8 mouse cellular contexts compared by ENCODE assay signal in genomic region chr4:155830596-155830995, GRCm38 (mm10). TPM values are rescaled to one million over a fixed set of nuclear protein-coding genes. Genes with fewer than 3 reads are reported as not detected.
DNase-seq lines count a peak whose midpoint lies in the region; ATAC-seq lines count a peak whose summit lies in the region.

No protein-coding gene starts in this region.

- H3K9me3 ChIP-seq in erythroblast, embryonic 14.5 days (ENCODE audit: control insufficient read depth, low read length), result no peaks in the 10 kb centered on the region
- no peaks in the 10 kb centered on the region for H3K9me3 ChIP-seq in limb, embryonic 12.5 days
- H3K9me3 ChIP-seq in stomach, embryonic 14.5 days (ENCODE audit: control insufficient read depth, low read depth, low read length), result no peaks in the 10 kb centered on the region

- peaks cover 37% of the 10 kb centered on the region for H3K4me1 ChIP-seq in erythroblast, embryonic 14.5 days (ENCODE audit: control insufficient read depth)
- peaks cover 21% of the 10 kb centered on the region for H3K4me1 ChIP-seq in limb, embryonic 12.5 days (replicated peaks)
- H3K4me1 ChIP-seq in stomach, embryonic 14.5 days (ENCODE audit: control insufficient read depth, insufficient read depth, low read length), result peaks cover 24% of the 10 kb centered on the region

- 52% methylated on average over 8 of the region's 8 CpGs for WGBS in limb, embryonic 12.5 days
- WGBS in stomach, embryonic 14.5 days, result 57% methylated on average over 8 of the region's 8 CpGs

- H3K27me3 ChIP-seq in erythroblast, embryonic 14.5 days (ENCODE audit: control insufficient read depth), result no peaks in the 10 kb centered on the region
- H3K27me3 ChIP-seq in limb, embryonic 12.5 days, result no peaks in the 10 kb centered on the region
- no peaks in the 10 kb centered on the region for H3K27me3 ChIP-seq in stomach, embryonic 14.5 days (ENCODE audit: control insufficient read depth, insufficient read depth, low read length)

- H3K36me3 ChIP-seq in erythroblast, embryonic 14.5 days (ENCODE audit: control insufficient read depth), result peaks cover 58% of the 10 kb centered on the region
- peaks cover 44% of the 10 kb centered on the region for H3K36me3 ChIP-seq in limb, embryonic 12.5 days
- peaks cover 16% of the 10 kb centered on the region for H3K36me3 ChIP-seq in stomach, embryonic 14.5 days (ENCODE audit: control insufficient read depth, insufficient read depth, low read length)

- H3K4me3 ChIP-seq in erythroblast, embryonic 14.5 days (replicated peaks), result peak overlapping the region; percentile 65
- H3K4me3 ChIP-seq in limb, embryonic 12.5 days (replicated peaks), result peak overlapping the region; percentile 86
- H3K4me3 ChIP-seq in stomach, embryonic 14.5 days (ENCODE audit: low read depth, low read length), result peak overlapping the region; percentile 77

- H3K27ac ChIP-seq in limb, embryonic 12.5 days, result no peak overlapping the region
- H3K27ac ChIP-seq in stomach, embryonic 14.5 days (ENCODE audit: low read length), result peak overlapping the region; percentile 33; the same call in 1 of the 2 replicates

- peak overlapping the region; percentile 97 for H3K4me2 ChIP-seq in limb, embryonic 12.5 days
- peak overlapping the region; percentile 27 for H3K4me2 ChIP-seq in stomach, embryonic 14.5 days (replicated peaks; ENCODE audit: low read depth, low read length)

- ATAC-seq in erythroblast, adult 5-6 weeks (replicated peaks; ENCODE audit: low FRiP score, poor library complexity, severe bottlenecking), result no peak
- no peak for ATAC-seq in limb, embryonic 12.5 days (ENCODE audit: insufficient number of reproducible peaks, insufficient read depth, low FRiP score, low TSS enrichment, low read depth)
- no peak for ATAC-seq in stomach, embryonic 14.5 days (ENCODE audit: insufficient number of reproducible peaks, insufficient read depth, low FRiP score, low read depth)

- no peak overlapping the region for H3K9ac ChIP-seq in limb, embryonic 12.5 days (replicated peaks)
- no peak overlapping the region for H3K9ac ChIP-seq in stomach, embryonic 14.5 days (replicated peaks; ENCODE audit: low read depth, low read length)

- DNase-seq in retina, embryonic 14.5 days (ENCODE audit: low spot score), result peak; percentile 31
- no peak for DNase-seq in retina, postnatal 1 day
- no peak for DNase-seq in embryo, embryonic 11 days
- DNase-seq in layer of hippocampus, adult 8-10 months (ENCODE audit: low spot score in 2 of 2), result no peak

RNA-seq across cellular contexts. Expression of gene Aurkaip1, which starts 0.5 kb away (rescaled TPM):
- 28.2 and 40.5 TPM in 2 replicates for polyA plus RNA-seq in erythroblast, embryonic 14.5 days (2012)
- total RNA-seq in erythroblast, adult 5-6 weeks (2015; ENCODE audit: low replicate concordance), result 25.0 and 35.9 TPM in 2 replicates
- total RNA-seq in erythroblast, adult 5-6 weeks (2017; ENCODE audit: low replicate concordance), result 48.7 and 56.0 TPM in 2 replicates
- 146 and 151 TPM in 2 replicates for polyA plus RNA-seq in limb, embryonic 12.5 days (2016; fragmentation: Nextera tagmentation; extraction: Ambion mirVana)
- 125 and 132 TPM in 2 replicates for polyA plus RNA-seq in stomach, embryonic 14.5 days (2014; fragmentation: Nextera tagmentation; extraction: Ambion mirVana)
- 100 to 1,000 TPM in 1 of 4 experiments, 10 to 100 TPM in 3; 95.2 to 103 (median 97.9) TPM for total RNA-seq in layer of hippocampus, adult 8-10 months (2022)

RNA-seq across cellular contexts. Expression of gene Mxra8, which starts 8.9 kb away (rescaled TPM):
- polyA plus RNA-seq in erythroblast, embryonic 14.5 days (2012), result 0.11 TPM in 1 of 2 replicates, not detected in the other
- 2.1 TPM in 1 of 2 replicates, not detected in the other for total RNA-seq in erythroblast, adult 5-6 weeks (2015; ENCODE audit: low replicate concordance)
- not detected in 2 replicates for total RNA-seq in erythroblast, adult 5-6 weeks (2017; ENCODE audit: low replicate concordance)
- polyA plus RNA-seq in limb, embryonic 12.5 days (2016; fragmentation: Nextera tagmentation; extraction: Ambion mirVana), result 44.9 and 62.1 TPM in 2 replicates
- polyA plus RNA-seq in stomach, embryonic 14.5 days (2014; fragmentation: Nextera tagmentation; extraction: Ambion mirVana), result 91.5 and 96.7 TPM in 2 replicates
- total RNA-seq in layer of hippocampus, adult 8-10 months (2022), result 10 to 100 TPM in 2 of 4 experiments, 1 to 10 TPM in 2; 7.4 to 10.9 (median 9.6) TPM

RNA-seq across cellular contexts. Expression of gene Dvl1, which starts 16.6 kb away (rescaled TPM):
- polyA plus RNA-seq in erythroblast, embryonic 14.5 days (2012), result 8.1 and 8.2 TPM in 2 replicates
- 3.7 and 6.7 TPM in 2 replicates for total RNA-seq in erythroblast, adult 5-6 weeks (2015; ENCODE audit: low replicate concordance)
- 4.8 and 6.3 TPM in 2 replicates for total RNA-seq in erythroblast, adult 5-6 weeks (2017; ENCODE audit: low replicate concordance)
- 5.5 and 14.7 TPM in 2 replicates for polyA plus RNA-seq in limb, embryonic 12.5 days (2016; fragmentation: Nextera tagmentation; extraction: Ambion mirVana)
- polyA plus RNA-seq in stomach, embryonic 14.5 days (2014; fragmentation: Nextera tagmentation; extraction: Ambion mirVana), result 6.3 and 6.6 TPM in 2 replicates
- total RNA-seq in layer of hippocampus, adult 8-10 months (2022), result 10 to 100 TPM; 71.0 to 91.3 (median 82.6) TPM

RNA-seq across cellular contexts. Expression of gene Ccnl2, which starts 18.3 kb away (rescaled TPM):
- polyA plus RNA-seq in erythroblast, embryonic 14.5 days (2012), result 4.7 and 4.8 TPM in 2 replicates
- total RNA-seq in erythroblast, adult 5-6 weeks (2015; ENCODE audit: low replicate concordance), result 117 and 136 TPM in 2 replicates
- 187 and 202 TPM in 2 replicates for total RNA-seq in erythroblast, adult 5-6 weeks (2017; ENCODE audit: low replicate concordance)
- polyA plus RNA-seq in limb, embryonic 12.5 days (2016; fragmentation: Nextera tagmentation; extraction: Ambion mirVana), result 241 and 256 TPM in 2 replicates
- 193 and 209 TPM in 2 replicates for polyA plus RNA-seq in stomach, embryonic 14.5 days (2014; fragmentation: Nextera tagmentation; extraction: Ambion mirVana)
- 100 to 1,000 TPM in 1 of 4 experiments, 10 to 100 TPM in 3; 69.6 to 104 (median 79.7) TPM for total RNA-seq in layer of hippocampus, adult 8-10 months (2022)

RNA-seq across cellular contexts. Expression of gene Mrpl20, which starts 27.9 kb away (rescaled TPM):
- 1.9 and 2.3 TPM in 2 replicates for polyA plus RNA-seq in erythroblast, embryonic 14.5 days (2012)
- total RNA-seq in erythroblast, adult 5-6 weeks (2015; ENCODE audit: low replicate concordance), result 33.0 and 33.8 TPM in 2 replicates
- 18.9 and 45.0 TPM in 2 replicates for total RNA-seq in erythroblast, adult 5-6 weeks (2017; ENCODE audit: low replicate concordance)
- 217 and 228 TPM in 2 replicates for polyA plus RNA-seq in limb, embryonic 12.5 days (2016; fragmentation: Nextera tagmentation; extraction: Ambion mirVana)
- polyA plus RNA-seq in stomach, embryonic 14.5 days (2014; fragmentation: Nextera tagmentation; extraction: Ambion mirVana), result 209 and 211 TPM in 2 replicates
- total RNA-seq in layer of hippocampus, adult 8-10 months (2022), result 10 to 100 TPM; 74.2 to 85.2 (median 78.2) TPM

Comparison
In these comparisons a context has a peak if more than half of its experiments do, and no peak if none do; other contexts are left out.
1. RNA of gene Mxra8, which starts 8.9 kb away (polyA plus RNA-seq): 91.5 to 96.7 TPM in stomach, embryonic 14.5 days and 44.9 to 62.1 TPM in limb, embryonic 12.5 days; 0.11 TPM in erythroblast, embryonic 14.5 days; every median in the first group is over 10 times any median in the second.
2. Peak in every context shown above with its lines, with median percentiles within 50 percentile points of each other: H3K4me3 ChIP-seq.